Mouse (Mus musculus): ENCODE measurements at regions not wholly inside any gene's neighbourhood (a gene's known extent, or its start where the extent isn't known, plus 50 kb on each side); places are given as distances from the start of the nearest gene placed in this dataset.

GRCm38 (mm10) chr14:76302322-76302991 lies 112.3 kb upstream of the Tsc22d1 start:
- no peak for DNase-seq (ENCODE audit: low read depth, low spot score)
- Histone ChIP-seq H3K36me3 (ENCODE audit: control insufficient read depth, insufficient read depth, low read length, poor library complexity, severe bottlenecking) (no peaks in the 10 kb centered on the region), H3K9me3 (ENCODE audit: control insufficient read depth, insufficient read depth, low read depth, low read length) (no peaks in the 10 kb centered on the region), H3K27ac (ENCODE audit: insufficient read depth, low read depth, low read length, poor library complexity, severe bottlenecking) (no peak overlapping the region), H3K9ac (ENCODE audit: insufficient read depth, low read depth, low read length, poor library complexity, severe bottlenecking) (no peak overlapping the region), H3K4me3 (ENCODE audit: insufficient read depth in 1 of 2, low read depth in 1 of 2, low read length in 2 of 2, poor library complexity in 1 of 2, severe bottlenecking in 1 of 2) (no peak overlapping the region), H3K4me1 (ENCODE audit: control insufficient read depth in 2 of 2, insufficient read depth in 2 of 2, low read length in 2 of 2, poor library complexity in 1 of 2) (no peaks in the 10 kb centered on the region)
- no peak for TF ChIP-seq ZC3H11A (IDR thresholded peaks at IDR 0.05; ENCODE audit: borderline replicate concordance, low read depth, low read length)
- TF ChIP-seq ZNF384 (IDR thresholded peaks at IDR 0.05; ENCODE audit: low read depth, low read length): no peak
- no peak for TF ChIP-seq HCFC1 (IDR thresholded peaks at IDR 0.05; ENCODE audit: borderline replicate concordance, insufficient read depth, low read length)
- TF ChIP-seq CHD2 (IDR thresholded peaks at IDR 0.05; ENCODE audit: low read depth, low read length): no peak
- no peak for TF ChIP-seq MAFK (IDR thresholded peaks at IDR 0.05; ENCODE audit: insufficient read depth, low read depth, low read length)
- in situ Hi-C loops (cut with MboI; ENCODE audit: low sequenced_read_pairs in 2 of 2, unreplicated experiment in 2 of 2): no loop called here

GRCm38 (mm10) chr14:76307603-76308002 lies 107.2 kb upstream of the Tsc22d1 start:
- Histone ChIP-seq H3K9ac (ENCODE audit: insufficient read depth, low read depth, low read length, poor library complexity, severe bottlenecking) (no peak overlapping the region), H3K9me3 (ENCODE audit: control insufficient read depth, insufficient read depth, low read depth, low read length) (no peaks in the 10 kb centered on the region), H3K4me3 (ENCODE audit: insufficient read depth in 1 of 2, low read depth in 1 of 2, low read length in 2 of 2, poor library complexity in 1 of 2, severe bottlenecking in 1 of 2) (no peak overlapping the region), H3K4me1 (ENCODE audit: control insufficient read depth in 2 of 2, insufficient read depth in 2 of 2, low read length in 2 of 2, poor library complexity in 1 of 2) (peaks cover 0 to 4% of the 10 kb centered on the region in 2 experiments; a peak in 1 of 4 replicates), H3K36me3 (ENCODE audit: control insufficient read depth, insufficient read depth, low read length, poor library complexity, severe bottlenecking) (no peaks in the 10 kb centered on the region), H3K27ac (ENCODE audit: insufficient read depth, low read depth, low read length, poor library complexity, severe bottlenecking) (no peak overlapping the region)
- no peak for TF ChIP-seq ZC3H11A (IDR thresholded peaks at IDR 0.05; ENCODE audit: borderline replicate concordance, low read depth, low read length)
- TF ChIP-seq MAFK (IDR thresholded peaks at IDR 0.05; ENCODE audit: insufficient read depth, low read depth, low read length): no peak
- no peak for TF ChIP-seq CHD2 (IDR thresholded peaks at IDR 0.05; ENCODE audit: low read depth, low read length)
- no peak for DNase-seq (ENCODE audit: low read depth, low spot score)
- in situ Hi-C loops (cut with MboI; ENCODE audit: low sequenced_read_pairs in 2 of 2, unreplicated experiment in 2 of 2): no loop called here

GRCm38 (mm10) chr14:76308188-76308812 lies 106.5 kb upstream of the Tsc22d1 start:
- Histone ChIP-seq H3K27ac (ENCODE audit: insufficient read depth, low read depth, low read length, poor library complexity, severe bottlenecking) (no peak overlapping the region), H3K36me3 (ENCODE audit: control insufficient read depth, insufficient read depth, low read length, poor library complexity, severe bottlenecking) (no peaks in the 10 kb centered on the region), H3K9ac (ENCODE audit: insufficient read depth, low read depth, low read length, poor library complexity, severe bottlenecking) (no peak overlapping the region), H3K9me3 (ENCODE audit: control insufficient read depth, insufficient read depth, low read depth, low read length) (no peaks in the 10 kb centered on the region), H3K4me1 (ENCODE audit: control insufficient read depth in 2 of 2, insufficient read depth in 2 of 2, low read length in 2 of 2, poor library complexity in 1 of 2) (peaks cover 0 to 8% of the 10 kb centered on the region in 2 experiments; a peak in 2 of 4 replicates), H3K4me3 (ENCODE audit: insufficient read depth in 1 of 2, low read depth in 1 of 2, low read length in 2 of 2, poor library complexity in 1 of 2, severe bottlenecking in 1 of 2) (no peak overlapping the region)
- in situ Hi-C loops (cut with MboI; ENCODE audit: low sequenced_read_pairs in 2 of 2, unreplicated experiment in 2 of 2): no loop called here
- no peak for DNase-seq (ENCODE audit: low read depth, low spot score)
- TF ChIP-seq ZNF384 (IDR thresholded peaks at IDR 0.05; ENCODE audit: low read depth, low read length) (no peak), ZC3H11A (IDR thresholded peaks at IDR 0.05; ENCODE audit: borderline replicate concordance, low read depth, low read length) (no peak), CHD2 (IDR thresholded peaks at IDR 0.05; ENCODE audit: low read depth, low read length) (no peak), MAFK (IDR thresholded peaks at IDR 0.05; ENCODE audit: insufficient read depth, low read depth, low read length) (no peak), HCFC1 (IDR thresholded peaks at IDR 0.05; ENCODE audit: borderline replicate concordance, insufficient read depth, low read length) (no peak)

GRCm38 (mm10) chr14:76309606-76310005 lies 105.2 kb upstream of the Tsc22d1 start:
- H3K9me3 ChIP-seq (ENCODE audit: control insufficient read depth, insufficient read depth, low read depth, low read length): no peaks in the 10 kb centered on the region
- peaks cover 0 to 8% of the 10 kb centered on the region in 2 experiments; a peak in 2 of 4 replicates for H3K4me1 ChIP-seq (ENCODE audit: control insufficient read depth in 2 of 2, insufficient read depth in 2 of 2, low read length in 2 of 2, poor library complexity in 1 of 2)
- H3K9ac ChIP-seq (ENCODE audit: insufficient read depth, low read depth, low read length, poor library complexity, severe bottlenecking): no peak overlapping the region
- H3K4me3 ChIP-seq (ENCODE audit: insufficient read depth in 1 of 2, low read depth in 1 of 2, low read length in 2 of 2, poor library complexity in 1 of 2, severe bottlenecking in 1 of 2): no peak overlapping the region
- in situ Hi-C loops (cut with MboI; ENCODE audit: low sequenced_read_pairs in 2 of 2, unreplicated experiment in 2 of 2): no loop called here
- TF ChIP-seq MAFK (IDR thresholded peaks at IDR 0.05; ENCODE audit: insufficient read depth, low read depth, low read length): no peak
- no peak for TF ChIP-seq CHD2 (IDR thresholded peaks at IDR 0.05; ENCODE audit: low read depth, low read length)
- TF ChIP-seq ZNF384 (IDR thresholded peaks at IDR 0.05; ENCODE audit: low read depth, low read length): no peak
- H3K27ac ChIP-seq (ENCODE audit: insufficient read depth, low read depth, low read length, poor library complexity, severe bottlenecking): no peak overlapping the region
- no peak for DNase-seq (ENCODE audit: low read depth, low spot score)
- H3K36me3 ChIP-seq (ENCODE audit: control insufficient read depth, insufficient read depth, low read length, poor library complexity, severe bottlenecking): no peaks in the 10 kb centered on the region
